Mouse (Mus musculus) liver, adult 2 months (tissue): ENCODE measurements around the gene Aatf. TPM values are rescaled to one million over a fixed set of nuclear protein-coding genes. Genes with fewer than 3 reads are reported as not detected.
A peak's percentile ranks its signal among the peaks of the same experiment; 100 is the strongest.

Experiments
- DNase-seq: peaks from one replicate; pipeline ENCODE4 v3.0.0-alpha.2; 2011; ENCODE audit warnings: low read depth, low spot score; ENCODE audit errors: extremely low read depth
- H3K27ac ChIP-seq: fragments of 200-500 bp; replicated peaks from 2 replicates; pipeline ENCODE4 v1.5.1; 2012; ENCODE audit warnings: low read depth, mild to moderate bottlenecking, control low read depth, inconsistent platforms, low read length; ENCODE audit not compliant: insufficient read depth
- H3K27me3 ChIP-seq: fragments of 200-500 bp; 2 replicates; pipeline ENCODE4 v1.6.1; 2012; ENCODE audit warnings: mild to moderate bottlenecking, moderate library complexity, low read length, inconsistent platforms; ENCODE audit not compliant: control insufficient read depth, insufficient read depth
- H3K36me3 ChIP-seq: fragments of 200-500 bp; 2 replicates; pipeline ENCODE4 v1.6.1; 2012; ENCODE audit warnings: low read length, inconsistent platforms; ENCODE audit not compliant: control insufficient read depth, insufficient read depth
- H3K4me1 ChIP-seq: fragments of 200-500 bp; 2 replicates; pipeline ENCODE4 v1.6.1; 2011; ENCODE audit warnings: low read length; ENCODE audit not compliant: control insufficient read depth, insufficient read depth
- H3K4me3 ChIP-seq: fragments of 200-500 bp; 2 replicates; pipeline ENCODE4 v1.5.1; 2011; ENCODE audit warnings: low read depth, mild to moderate bottlenecking, control low read depth, low read length, moderate library complexity; ENCODE audit not compliant: insufficient read depth
- H3K79me2 ChIP-seq: fragments of 200-500 bp; 2 replicates; pipeline ENCODE4 v1.6.1; 2012; ENCODE audit warnings: inconsistent platforms, mild to moderate bottlenecking, low read length, moderate library complexity; ENCODE audit not compliant: control insufficient read depth, insufficient read depth
- H3K9ac ChIP-seq: fragments of 200-500 bp; 2 replicates; pipeline ENCODE4 v1.6.1; 2012; ENCODE audit warnings: low read depth, mild to moderate bottlenecking, control low read depth, inconsistent platforms, low read length
- CTCF ChIP-seq: fragments of 200-500 bp; IDR thresholded peaks from 2 replicates; pipeline ENCODE4 v1.5.1; 2011; ENCODE audit warnings: low read depth, low read length, control low read depth
- POLR2A ChIP-seq: fragments of 200-500 bp; IDR thresholded peaks from 2 replicates; pipeline ENCODE4 v1.6.1; 2011; ENCODE audit warnings: low read length, control low read depth; ENCODE audit not compliant: insufficient read depth; ENCODE audit errors: extremely low read depth
- WGBS: fragments of 180-500 bp; shearing (Covaris S2); methylation state at CpG from one replicate; pipeline ENCODE4 v1.1.7; 2018; 5-methylcytosine and 5-hydroxymethylcytosine counted together
- polyA plus RNA-seq: library from polyadenylated mRNA; depleted of rRNA; stranded (reverse); fragments of >200 nt; gene quantifications from 2 replicates; pipeline ENCODE4 v1.2.3, GENCODE M21; 2012
- total RNA-seq: library from RNA; depleted of rRNA; stranded (reverse); fragments of >200 nt; gene quantifications from 2 replicates; pipeline ENCODE4 v1.2.3, GENCODE M21; 2014

The Aatf gene
- total and polyA plus RNA-seq, 2 experiments: 3.9 to 14.0 TPM

- no peak overlapping the region for H3K4me3 ChIP-seq
- no peaks in the 10 kb centered on the region for H3K79me2 ChIP-seq
- no peak for TF ChIP-seq POLR2A
- TF ChIP-seq CTCF: no peak
- 75% methylated on average over 13 of the region's 13 CpGs for WGBS
- no peak overlapping the region for H3K9ac ChIP-seq
- no peak overlapping the region for H3K27ac ChIP-seq
- H3K36me3 ChIP-seq: no peaks in the 10 kb centered on the region
- H3K4me1 ChIP-seq: no peaks in the 10 kb centered on the region
- no peaks in the 10 kb centered on the region for H3K27me3 ChIP-seq
- DNase-seq: peak; percentile 33
Observed at GRCm38 (mm10) chr11:84425736-84426632, 87.3 kb downstream of the Aatf start.

DNA sequence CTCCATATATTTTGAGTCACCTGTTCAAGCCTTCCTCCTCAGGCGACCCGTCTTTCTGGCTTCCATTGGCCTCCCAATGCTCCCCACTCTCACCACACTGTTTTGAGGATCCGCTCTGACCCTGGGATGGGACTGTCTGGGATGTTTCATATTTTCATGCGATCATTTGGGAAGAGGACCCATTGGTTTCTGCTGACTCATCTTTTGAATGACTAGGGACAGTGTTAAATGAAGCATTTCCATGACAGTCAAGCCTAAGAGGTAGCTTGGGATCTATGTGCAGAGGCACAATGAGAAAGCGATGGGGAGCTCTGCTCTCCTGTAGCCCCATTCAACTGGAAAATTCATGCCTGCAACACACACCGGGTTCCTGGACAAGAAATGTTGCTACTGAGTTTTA, 92.5 kb downstream of the Aatf start:
- H3K4me1 ChIP-seq: no peaks in the 10 kb centered on the region
- TF ChIP-seq POLR2A: no peak
- TF ChIP-seq CTCF: no peak
- no peaks in the 10 kb centered on the region for H3K79me2 ChIP-seq
- no peak overlapping the region for H3K27ac ChIP-seq
- H3K27me3 ChIP-seq: no peaks in the 10 kb centered on the region
- H3K36me3 ChIP-seq: no peaks in the 10 kb centered on the region
- no peak overlapping the region for H3K4me3 ChIP-seq
- no peak overlapping the region for H3K9ac ChIP-seq
- WGBS: 97% methylated on average over 6 of the region's 6 CpGs
- DNase-seq: no peak

DNA sequence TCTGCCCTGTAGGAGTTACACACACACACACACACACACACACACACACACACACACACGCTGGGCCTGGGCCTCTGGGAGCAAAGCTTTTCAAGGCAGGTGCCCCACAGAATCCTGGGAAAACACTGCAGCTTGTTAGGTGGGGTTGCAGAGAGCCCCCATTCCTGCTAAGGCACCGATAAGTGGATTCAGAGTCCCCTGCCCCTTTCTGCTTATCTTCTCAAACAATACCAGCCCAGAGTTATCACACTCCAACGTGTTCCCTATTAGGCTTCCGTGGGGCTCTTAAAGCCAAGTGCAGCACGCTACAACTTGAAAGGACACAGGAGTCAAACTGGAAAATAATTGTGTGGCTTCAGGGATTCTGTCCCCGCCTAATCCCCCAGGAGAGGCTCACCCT, 100.2 kb downstream of the Aatf start:
- Histone ChIP-seq H3K36me3 (no peaks in the 10 kb centered on the region), H3K4me3 (no peak overlapping the region), H3K27me3 (no peaks in the 10 kb centered on the region), H3K4me1 (no peaks in the 10 kb centered on the region), H3K27ac (no peak overlapping the region), H3K79me2 (no peaks in the 10 kb centered on the region), H3K9ac (no peak overlapping the region)
- WGBS: 65% methylated on average over 6 of the region's 6 CpGs
- TF ChIP-seq POLR2A (no peak), CTCF (no peak)
- DNase-seq: no peak

- Histone ChIP-seq H3K4me3 (no peak overlapping the region), H3K27ac (no peak overlapping the region), H3K27me3 (no peaks in the 10 kb centered on the region), H3K4me1 (no peaks in the 10 kb centered on the region), H3K79me2 (no peaks in the 10 kb centered on the region), H3K36me3 (no peaks in the 10 kb centered on the region), H3K9ac (no peak overlapping the region)
- 86% methylated on average over 12 of the region's 12 CpGs for WGBS
- TF ChIP-seq POLR2A (no peak), CTCF (no peak)
- no peak for DNase-seq
Observed at GRCm38 (mm10) chr11:84412201-84412934, 101.0 kb downstream of the Aatf start.

DNA sequence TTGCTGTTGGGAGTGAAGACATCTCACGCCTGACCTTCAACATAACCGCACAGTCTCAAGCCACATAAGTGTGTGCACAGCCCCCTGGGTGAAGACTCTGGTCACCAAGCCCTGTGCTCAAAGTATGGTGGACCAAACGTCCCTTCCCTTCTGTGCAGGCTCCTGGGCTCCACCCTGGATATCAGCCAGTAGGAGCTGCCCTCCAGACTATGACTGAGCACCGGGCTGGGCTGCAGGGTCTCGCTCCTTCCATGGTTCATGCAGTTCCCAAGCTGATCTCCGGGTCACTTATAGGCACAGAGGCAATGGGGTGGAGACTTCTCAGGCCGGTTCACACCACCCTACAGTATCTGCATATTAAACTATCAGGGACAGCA, 101.7 kb downstream of the Aatf start:
- Histone ChIP-seq H3K27ac (no peak overlapping the region), H3K4me1 (no peaks in the 10 kb centered on the region), H3K79me2 (no peaks in the 10 kb centered on the region), H3K9ac (no peak overlapping the region), H3K36me3 (no peaks in the 10 kb centered on the region), H3K27me3 (no peaks in the 10 kb centered on the region), H3K4me3 (no peak overlapping the region)
- TF ChIP-seq CTCF (no peak), POLR2A (no peak)
- 69% methylated on average over 7 of the region's 7 CpGs for WGBS
- DNase-seq: no peak
